Mouse (Mus musculus) Muller cell, postnatal 12 days (primary cell): ENCODE data around the gene Comt.

Source experiments
- DNase-seq: peaks from one replicate; pipeline ENCODE4 v3.0.0-alpha.2; 2015; ENCODE audit errors: inconsistent ontology term

Gene Comt

DNA sequence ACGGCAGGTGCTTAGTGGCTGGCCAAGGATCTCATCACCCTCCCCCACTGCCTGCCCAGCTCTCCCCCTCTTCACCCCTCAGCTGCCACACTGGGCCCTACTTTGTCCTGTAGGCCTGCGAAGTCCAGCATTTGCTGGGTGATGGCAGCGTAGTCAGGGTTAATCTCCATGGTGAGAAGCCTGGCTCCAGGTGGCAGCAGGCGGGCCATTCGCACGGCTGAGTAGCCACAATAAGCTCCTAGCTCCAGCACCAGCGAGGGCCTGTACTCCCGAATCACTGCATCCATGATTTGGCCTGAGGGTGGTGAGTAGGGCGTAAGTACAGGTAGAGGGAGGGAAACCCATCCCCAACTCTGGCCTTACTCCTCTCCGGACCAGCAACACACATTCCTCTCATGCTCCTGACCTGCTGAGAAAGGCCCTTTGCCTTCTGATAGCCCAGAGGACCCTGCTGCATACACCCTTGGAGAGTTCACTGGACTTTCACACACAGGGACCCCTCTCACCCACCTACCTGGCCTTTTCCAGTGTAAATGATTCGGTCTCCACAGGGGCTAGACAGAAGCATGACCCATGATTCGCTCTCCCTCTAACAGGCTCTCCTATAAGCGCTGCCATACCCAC is 15.5 kb downstream of the Comt start:
- no peak for DNase-seq

- no peak for DNase-seq
These were observed 16.2 kb downstream of the Comt start for GRCm38 (mm10) chr16:18410418-18410817.

GRCm38 (mm10) chr16:18409776-18410175 is 16.9 kb downstream of the Comt start:
- DNase-seq: peak; percentile 67

DNA sequence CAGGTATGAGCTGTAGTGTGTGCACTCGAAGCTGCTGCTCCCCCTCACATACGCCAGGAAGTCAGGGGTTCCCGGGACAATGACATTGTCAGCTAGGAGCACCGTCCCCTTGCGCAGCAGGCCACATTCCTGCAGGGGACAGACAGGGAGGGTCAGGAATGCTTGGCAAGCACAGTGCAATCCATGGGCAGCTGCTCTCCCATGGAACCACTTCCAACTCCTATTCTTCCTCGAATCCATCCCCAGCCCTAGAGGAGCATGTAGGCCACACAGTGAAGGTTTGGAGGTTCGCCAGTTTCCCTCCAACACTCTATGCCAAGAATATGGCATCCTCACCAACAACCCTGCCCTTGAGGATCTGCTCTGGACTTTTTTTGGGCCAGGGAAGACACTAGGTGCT is 18.7 kb downstream of the Comt start:
- DNase-seq: peak; percentile 93

DNA sequence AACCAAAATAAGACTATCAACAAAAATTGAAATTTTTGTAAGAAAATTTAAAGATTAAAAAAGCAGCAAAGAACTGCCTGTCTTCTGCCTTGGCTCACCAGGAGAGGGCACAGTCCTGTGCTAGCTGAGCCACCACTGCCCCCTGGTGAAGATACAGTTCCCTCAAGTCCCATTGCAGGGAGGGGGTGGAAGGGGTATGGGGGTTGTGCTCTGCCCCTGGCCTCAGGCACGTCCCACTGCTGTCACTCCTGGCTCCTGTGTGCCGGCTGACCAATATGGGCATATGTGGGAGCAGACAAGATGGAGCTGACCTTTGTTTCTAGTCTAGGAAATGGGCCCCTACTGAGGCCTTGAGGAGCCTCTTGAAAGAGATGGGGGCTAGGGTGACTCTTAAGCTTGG is 20.4 kb downstream of the Comt start:
- peak; percentile 87 for DNase-seq

DNA sequence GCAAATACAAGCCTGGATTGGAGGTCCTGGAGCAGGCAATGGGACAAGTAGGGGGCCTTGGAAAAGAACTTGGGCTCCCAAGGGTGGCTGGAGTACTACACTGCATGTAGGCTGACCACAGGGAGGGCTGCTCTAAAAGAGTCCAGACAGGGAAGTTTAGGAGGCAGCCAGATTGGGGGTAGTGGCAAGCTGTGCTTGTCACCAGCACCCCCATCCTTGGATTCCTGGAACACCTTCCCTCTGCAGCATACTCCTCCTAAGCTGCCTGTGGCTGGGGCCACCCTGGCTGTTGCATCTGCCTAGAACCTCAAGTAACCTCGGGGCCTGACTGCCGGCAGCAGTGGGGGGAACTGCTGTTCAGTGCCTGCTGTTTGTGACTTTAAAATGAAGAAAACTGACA is 20.8 kb downstream of the Comt start:
- DNase-seq: no peak

- DNase-seq: no peak
These were observed 21.4 kb downstream of the Comt start for GRCm38 (mm10) chr16:18405091-18405854.

DNA sequence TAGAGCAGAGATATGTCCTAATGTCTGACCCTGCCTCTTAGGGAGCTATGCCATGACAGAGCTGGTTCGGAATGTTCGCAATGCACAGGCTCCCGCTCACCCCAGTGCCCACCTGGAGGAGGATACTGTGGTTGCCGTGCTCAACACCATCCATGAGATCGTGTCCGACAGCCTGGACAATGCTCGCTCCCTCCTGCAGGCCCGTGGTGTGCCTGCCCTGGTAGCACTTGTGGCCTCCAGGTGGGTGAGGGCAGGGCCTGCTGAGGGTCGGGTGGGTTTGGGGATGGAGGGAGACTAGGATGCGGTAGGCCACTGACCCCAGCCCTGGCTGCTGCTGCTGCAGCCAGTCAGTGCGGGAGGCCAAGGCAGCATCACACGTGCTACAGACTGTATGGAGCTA is 23.4 kb downstream of the Comt start:
- DNase-seq: no peak

DNA sequence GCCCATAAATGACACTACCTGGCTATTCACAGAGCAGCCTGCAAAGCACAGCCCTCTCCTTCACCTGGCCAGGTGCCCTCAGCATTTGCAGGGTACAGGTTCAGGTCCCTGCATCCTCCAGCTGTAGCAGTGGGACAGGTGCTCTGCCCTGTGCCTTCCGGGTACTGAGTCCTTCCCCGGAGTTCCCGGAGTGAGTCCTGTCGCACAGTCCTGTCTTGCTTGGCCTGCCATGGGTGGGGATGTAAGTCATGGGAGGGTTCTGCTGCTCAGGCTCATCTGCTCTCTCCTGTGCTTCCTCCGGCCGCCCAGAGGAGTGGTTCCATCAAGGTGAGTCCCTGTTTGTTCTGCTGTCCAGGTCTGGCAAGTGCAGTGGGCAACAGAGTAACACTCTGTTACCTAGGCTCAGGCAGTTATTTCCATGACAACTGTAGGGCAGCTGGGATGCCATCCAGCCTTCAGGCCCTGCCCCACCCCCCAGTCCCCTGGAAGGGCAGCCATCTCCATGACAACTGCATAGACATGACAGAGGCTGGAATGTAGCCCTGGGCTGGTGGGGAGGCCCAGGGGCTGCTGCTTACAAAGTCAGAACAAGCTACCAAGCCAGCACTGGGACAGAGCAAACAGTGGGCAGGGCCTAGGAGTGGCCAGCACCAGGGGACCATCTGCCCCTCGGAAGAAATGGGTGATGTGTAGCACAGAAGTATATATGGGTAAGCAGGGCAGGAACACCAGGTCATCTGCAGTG is 26.0 kb downstream of the Comt start:
- peak; percentile 96 for DNase-seq

DNA sequence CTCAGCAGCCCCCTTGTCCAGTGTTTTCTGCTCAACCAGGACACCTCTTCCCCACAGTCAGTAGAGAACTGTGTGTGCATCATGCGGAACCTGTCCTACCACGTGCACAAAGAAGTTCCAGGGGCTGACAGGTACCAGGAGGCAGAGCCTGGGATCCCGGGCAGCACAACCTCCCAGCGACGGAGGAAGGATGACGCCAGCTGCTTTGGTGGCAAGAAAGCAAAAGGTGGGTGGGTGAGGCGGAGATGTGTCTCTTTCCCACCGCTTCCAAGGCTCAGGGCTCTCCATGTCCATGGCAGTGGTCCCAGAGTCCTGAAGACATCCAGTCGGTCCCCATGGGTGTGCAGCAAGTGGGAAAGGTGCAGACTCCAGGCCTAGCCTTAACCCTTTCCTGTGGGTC is 26.6 kb downstream of the Comt start:
- DNase-seq: no peak

- no peak for DNase-seq
These were observed 29.6 kb downstream of the Comt start for GRCm38 (mm10) chr16:18396791-18397621.

- peak; percentile 93 for DNase-seq
These were observed 30.5 kb downstream of the Comt start for GRCm38 (mm10) chr16:18396201-18396600.

DNA sequence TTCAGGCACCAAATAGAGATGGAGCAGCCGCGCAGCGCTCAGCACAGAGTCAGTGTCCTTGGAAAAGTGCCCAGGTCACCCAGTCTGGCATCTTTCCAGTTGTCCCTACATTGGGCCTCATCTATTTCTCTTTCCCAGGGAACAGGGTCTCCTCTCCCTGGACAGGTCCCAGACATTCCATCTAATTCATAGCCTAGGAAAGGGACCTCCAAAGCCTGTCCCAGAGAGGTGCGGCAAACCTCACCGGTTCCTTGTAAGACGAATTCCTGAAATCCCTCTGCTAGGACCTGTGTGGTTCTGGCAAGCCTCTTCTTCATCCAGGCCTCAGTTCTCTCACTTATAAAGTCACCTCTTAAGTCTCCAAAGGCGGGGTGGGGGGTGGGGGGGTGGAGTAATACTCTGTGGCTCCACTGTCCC is 31.0 kb downstream of the Comt start:
- DNase-seq: peak; percentile 72

GRCm38 (mm10) chr16:18394777-18395619 is 31.7 kb downstream of the Comt start:
- DNase-seq: peak; percentile 50

- DNase-seq: no peak
These were observed 32.6 kb downstream of the Comt start for GRCm38 (mm10) chr16:18394056-18394455.

DNA sequence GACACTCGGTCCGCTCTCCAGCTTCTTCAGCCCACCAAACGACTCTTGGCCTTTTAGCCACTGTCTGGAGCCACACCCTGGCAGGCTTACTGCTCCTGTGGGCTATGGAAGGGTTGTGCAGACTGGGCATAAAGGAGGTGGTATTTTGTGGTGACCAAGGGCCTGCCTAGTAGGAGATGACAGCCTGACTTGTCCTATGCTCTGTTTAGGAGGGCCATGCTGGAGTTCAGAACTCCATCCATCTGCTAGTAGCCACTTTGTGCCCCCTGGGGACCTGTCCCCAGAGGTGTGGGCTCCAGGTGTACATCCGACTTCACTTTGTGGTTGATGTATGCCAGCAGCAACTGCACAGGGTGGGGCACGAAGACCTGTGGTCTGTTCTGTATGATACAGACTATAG is 33.1 kb downstream of the Comt start:
- DNase-seq: no peak

DNA sequence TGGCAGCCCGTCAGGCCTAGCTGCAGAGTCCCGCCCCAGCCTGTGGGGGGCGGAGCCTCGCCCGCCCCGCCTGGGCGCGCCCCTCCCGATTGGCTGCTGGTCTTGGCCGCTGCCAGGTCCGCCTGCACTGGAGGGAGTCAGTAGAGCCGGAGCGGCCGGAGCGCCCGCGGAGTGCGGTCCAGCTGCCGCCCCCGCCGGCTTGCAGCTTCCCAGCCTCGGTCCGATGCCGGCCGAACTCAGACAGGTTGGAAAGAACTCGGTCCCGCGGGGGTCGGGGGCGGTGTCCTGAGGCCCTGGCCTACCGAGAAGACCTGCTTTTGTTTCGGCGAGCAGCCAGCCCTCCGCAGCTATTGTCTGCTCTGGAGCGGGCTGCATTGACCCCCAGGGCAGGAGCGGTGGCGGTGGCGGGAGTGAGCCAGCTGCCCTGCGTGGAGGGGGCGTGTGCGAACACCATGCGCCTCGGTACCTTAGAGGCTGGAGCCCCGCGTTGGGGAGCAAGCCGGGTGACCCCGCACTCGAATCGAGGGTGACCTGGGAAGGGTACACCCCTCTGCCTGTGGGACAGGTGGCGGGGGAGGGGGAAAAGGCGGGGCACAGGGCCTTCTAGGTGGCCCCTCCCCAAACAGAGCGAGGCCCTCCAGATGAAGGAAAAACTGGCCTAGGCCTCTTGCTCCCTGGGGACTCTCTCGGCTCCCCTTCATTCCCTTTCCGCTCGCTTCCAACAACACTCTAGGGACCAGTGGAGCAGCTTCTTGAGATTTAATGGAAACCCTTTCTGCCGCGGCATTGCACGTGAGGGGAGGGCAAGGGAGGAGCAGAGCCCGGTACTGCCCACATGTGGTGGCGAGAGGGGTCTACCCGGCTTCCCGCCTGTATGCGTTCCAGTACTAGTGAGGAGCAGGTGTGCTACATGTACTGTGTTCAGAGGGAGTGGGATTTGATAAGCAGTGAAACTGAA is 33.9 kb downstream of the Comt start:
- DNase-seq: peak; percentile 92

DNA sequence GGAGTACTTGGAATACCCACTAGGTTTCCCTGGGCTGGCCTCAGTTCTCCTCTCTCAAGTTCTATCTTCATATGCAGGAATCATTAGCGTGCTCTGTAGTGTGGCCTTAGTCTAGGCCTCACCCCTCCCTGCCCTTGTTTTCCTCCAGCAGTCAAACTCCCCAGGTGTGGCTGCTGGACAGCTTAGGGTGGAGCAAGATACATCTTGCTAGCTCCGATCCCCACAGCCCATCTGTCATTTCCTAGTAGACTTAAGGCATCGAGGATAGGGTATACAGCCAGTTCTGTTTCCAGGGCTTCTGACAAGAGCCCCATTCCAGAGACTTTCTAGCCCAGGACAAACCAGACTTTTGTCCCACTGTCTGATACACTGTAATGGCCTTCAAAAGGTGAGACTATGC is 34.9 kb downstream of the Comt start:
- DNase-seq: no peak

- no peak for DNase-seq
These were observed 35.5 kb downstream of the Comt start for GRCm38 (mm10) chr16:18391127-18391526.

DNA sequence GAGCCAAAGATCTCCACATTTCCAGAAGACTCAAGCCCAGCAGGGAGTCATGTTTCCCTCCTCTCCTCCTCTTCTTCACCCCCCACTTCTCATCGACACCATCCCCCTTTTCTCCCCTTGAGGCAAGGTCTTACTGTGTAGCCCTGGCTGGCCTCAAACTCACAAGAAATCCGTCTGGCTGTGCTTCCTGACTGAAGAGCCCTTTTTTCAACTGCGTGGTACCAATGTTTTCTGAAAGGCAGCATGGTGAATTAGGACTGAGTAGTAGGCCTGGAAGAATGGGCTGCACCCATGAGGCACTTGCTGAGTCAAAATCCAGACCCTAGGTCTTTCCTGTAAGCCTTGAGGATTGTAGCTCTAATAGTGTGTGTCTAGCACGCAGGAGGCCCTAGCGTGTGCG is 36.3 kb downstream of the Comt start:
- no peak for DNase-seq
